Mouse (Mus musculus) CH12.LX (cell line): ENCODE results near the gene Samd11. TPM values are rescaled to one million over a fixed set of nuclear protein-coding genes. Genes with fewer than 3 reads are reported as not detected.
A peak's percentile ranks its signal among the peaks of the same experiment; 100 is the strongest.

Source experiments
- DNase-seq: peaks from one replicate; pipeline ENCODE4 v3.0.0-alpha.2; 2013; ENCODE audit errors: extremely low read depth
- H3K27ac ChIP-seq: 2 replicates; pipeline ENCODE4 v1.5.1; 2012; ENCODE audit warnings: low read depth, mild to moderate bottlenecking, control low read depth, moderate library complexity; ENCODE audit not compliant: insufficient read depth
- H3K27me3 ChIP-seq: replicated peaks from 2 replicates; pipeline ENCODE3; 2012; ENCODE audit warnings: inconsistent platforms
- H3K36me3 ChIP-seq, 2 experiments: replicated peaks in 1 of 2; 2 replicates each; pipeline versions ENCODE3 to v1.6.1; 2012; ENCODE audit warnings: inconsistent platforms in 1 of 2, low read length in 1 of 2, mild to moderate bottlenecking in 1 of 2, mixed read lengths in 1 of 2, moderate library complexity in 1 of 2; ENCODE audit not compliant: control insufficient read depth in 1 of 2, insufficient read depth in 1 of 2
- H3K4me1 ChIP-seq, 2 experiments: 2 replicates each; pipeline ENCODE4 v1.6.1; 2012; ENCODE audit warnings: inconsistent platforms in 1 of 2, moderate library complexity in 1 of 2; ENCODE audit not compliant: insufficient read depth in 2 of 2, control insufficient read depth in 1 of 2
- H3K4me2 ChIP-seq: 2 replicates; pipeline ENCODE4 v1.6.1; 2012; ENCODE audit warnings: low read depth, mild to moderate bottlenecking, control low read depth; ENCODE audit not compliant: poor library complexity, insufficient read depth, severe bottlenecking
- H3K4me3 ChIP-seq, 3 experiments: fragments of 150-350 bp in 1 of 3; sonication (generic) in 1 of 3; replicated peaks in 1 of 3; 2 replicates each; pipeline versions ENCODE3 to v1.5.1; 2011 to 2012; ENCODE audit warnings: low read depth in 2 of 3, low read length in 2 of 3, mild to moderate bottlenecking in 2 of 3, moderate library complexity in 2 of 3, control low read depth in 1 of 3, improper control_type of control experiment in 1 of 3, inconsistent platforms in 1 of 3, mixed read lengths in 1 of 3; ENCODE audit not compliant: poor library complexity in 1 of 3
- H3K79me2 ChIP-seq: replicated peaks from 2 replicates; pipeline ENCODE4 v1.6.1; 2012; ENCODE audit warnings: mild to moderate bottlenecking, moderate library complexity; ENCODE audit not compliant: control insufficient read depth, poor library complexity, insufficient read depth, severe bottlenecking; ENCODE audit errors: extremely low read depth
- H3K9ac ChIP-seq: 2 replicates; pipeline ENCODE4 v1.6.1; 2012; ENCODE audit warnings: low read depth, mild to moderate bottlenecking, control low read depth, moderate library complexity; ENCODE audit not compliant: insufficient read depth
- H3K9me3 ChIP-seq: replicated peaks from 2 replicates; pipeline ENCODE3; 2012; ENCODE audit warnings: low read length, inconsistent platforms, mixed read lengths
- CHD2 ChIP-seq: IDR thresholded peaks from 2 replicates; pipeline ENCODE4 v1.6.1; 2011; ENCODE audit warnings: low read length, improper control_type of control experiment
- E2F4 ChIP-seq: IDR thresholded peaks from 2 replicates; pipeline ENCODE4 v1.6.1; 2011; ENCODE audit warnings: low read depth, low read length, improper control_type of control experiment; ENCODE audit not compliant: insufficient replicate concordance
- HCFC1 ChIP-seq: IDR thresholded peaks from 2 replicates; pipeline ENCODE4 v1.6.1; 2012; ENCODE audit warnings: low read depth, mild to moderate bottlenecking, inconsistent platforms, low read length, improper control_type of control experiment
- IRF4 ChIP-seq: IDR thresholded peaks from 2 replicates; pipeline ENCODE4 v1.6.1; 2014; ENCODE audit warnings: low read depth, mild to moderate bottlenecking, inconsistent platforms, low read length, improper control_type of control experiment
- JUND ChIP-seq: conservative IDR thresholded peaks from 2 replicates; pipeline ENCODE4 v1.6.1; 2011; ENCODE audit warnings: low read depth, low read length, improper control_type of control experiment
- MAFK ChIP-seq: IDR thresholded peaks from 2 replicates; pipeline ENCODE4 v1.6.1; 2011; ENCODE audit warnings: low read length, improper control_type of control experiment; ENCODE audit not compliant: insufficient replicate concordance
- RAD21 ChIP-seq: IDR thresholded peaks from 2 replicates; pipeline ENCODE4 v1.6.1; 2011; ENCODE audit warnings: low read depth, mild to moderate bottlenecking, low read length, improper control_type of control experiment, moderate library complexity
- RCOR1 ChIP-seq: conservative IDR thresholded peaks from 2 replicates; pipeline ENCODE4 v1.6.1; 2012; ENCODE audit warnings: low read depth, mild to moderate bottlenecking, inconsistent platforms, low read length, improper control_type of control experiment
- SMC3 ChIP-seq: IDR thresholded peaks from 2 replicates; pipeline ENCODE4 v1.6.1; 2011; ENCODE audit warnings: low read depth, low read length, improper control_type of control experiment
- TBP ChIP-seq: conservative IDR thresholded peaks from 2 replicates; pipeline ENCODE4 v1.6.1; 2011; ENCODE audit warnings: low read depth, low read length, improper control_type of control experiment
- TCF12 ChIP-seq: IDR thresholded peaks from 2 replicates; pipeline ENCODE4 v1.6.1; 2014; ENCODE audit warnings: low read depth, mild to moderate bottlenecking, inconsistent platforms, low read length, improper control_type of control experiment
- UBTF ChIP-seq: IDR thresholded peaks from 2 replicates; pipeline ENCODE4 v1.6.1; 2012; ENCODE audit warnings: low read depth, mild to moderate bottlenecking, inconsistent platforms, low read length, improper control_type of control experiment, moderate library complexity
- USF2 ChIP-seq: conservative IDR thresholded peaks from 2 replicates; pipeline ENCODE4 v1.6.1; 2011; ENCODE audit warnings: low read depth, low read length, improper control_type of control experiment
- ZKSCAN1 ChIP-seq: IDR thresholded peaks from 2 replicates; pipeline ENCODE4 v1.6.1; 2012; ENCODE audit warnings: low read depth, inconsistent platforms, low read length, improper control_type of control experiment, borderline replicate concordance
- dilution Hi-C: fragments of 300-500 bp; cut with MboI; formaldehyde crosslinking; loops from 2 replicates; pipeline ENCODE4 v1.14.3; 2020; ENCODE audit warnings: low sequenced_read_pairs; ENCODE audit not compliant: extremely low pct_unique_long_range_greater_than_20kb, extremely low pct_ligation_motif_present
- in situ Hi-C: fragments of 300-500 bp; cut with MboI; formaldehyde crosslinking; loops from 3 replicates; pipeline ENCODE4 v1.14.3; 2019; ENCODE audit warnings: low sequenced_read_pairs, low pct_ligation_motif_present, low pct_unique_long_range_greater_than_20kb, mixed read lengths
- polyA plus RNA-seq: library from polyadenylated mRNA; unstranded; fragments of >175 nt; gene quantifications from 2 replicates; pipeline ENCODE4 v1.2.1, GENCODE M21; 2012; ENCODE audit warnings: low read depth; ENCODE audit not compliant: insufficient read length
- total RNA-seq, 2 experiments: library from RNA; depleted of rRNA; stranded (reverse); fragments of 300-350 nt in 1 of 2; fragments of >200 nt in 1 of 2; gene quantifications; 2 replicates each; pipeline ENCODE4 v1.2.3; 2012 to 2014

The Samd11 gene
- total RNA-seq (2012; rRNA removed) (3.5 and 4.1 TPM in 2 replicates), total RNA-seq (2014; rRNA removed) (not detected in 2 replicates), polyA plus RNA-seq (0.18 and 0.47 TPM in 2 replicates)

- H3K79me2 ChIP-seq: no peaks in the 10 kb centered on the region
- H3K27me3 ChIP-seq: no peaks in the 10 kb centered on the region
- in situ Hi-C loops: no loop called here
- no peak within 1 kb of the TSS for H3K9ac ChIP-seq
- H3K9me3 ChIP-seq: no peaks in the 10 kb centered on the region
- DNase-seq: no peak
- dilution Hi-C loops: no loop called here
- no peak within 1 kb of the TSS for H3K4me3 ChIP-seq
- no peak within 1 kb of the TSS for H3K27ac ChIP-seq
- H3K4me1 ChIP-seq: peaks cover 0 to 4% of the 10 kb centered on the region in 2 experiments; a peak in 1 of 4 replicates
- H3K36me3 ChIP-seq: peaks cover 0 to 17% of the 10 kb centered on the region in 2 experiments
- no peak within 1 kb of the TSS for H3K4me2 ChIP-seq
- TF ChIP-seq MAFK (peak; percentile 88), IRF4 (no peak)
Measured at GRCm38 (mm10) chr4:156255078-156255839, at the start of gene Samd11. TSS of gene Samd11 (minus strand) at chr4:156255657.

DNA sequence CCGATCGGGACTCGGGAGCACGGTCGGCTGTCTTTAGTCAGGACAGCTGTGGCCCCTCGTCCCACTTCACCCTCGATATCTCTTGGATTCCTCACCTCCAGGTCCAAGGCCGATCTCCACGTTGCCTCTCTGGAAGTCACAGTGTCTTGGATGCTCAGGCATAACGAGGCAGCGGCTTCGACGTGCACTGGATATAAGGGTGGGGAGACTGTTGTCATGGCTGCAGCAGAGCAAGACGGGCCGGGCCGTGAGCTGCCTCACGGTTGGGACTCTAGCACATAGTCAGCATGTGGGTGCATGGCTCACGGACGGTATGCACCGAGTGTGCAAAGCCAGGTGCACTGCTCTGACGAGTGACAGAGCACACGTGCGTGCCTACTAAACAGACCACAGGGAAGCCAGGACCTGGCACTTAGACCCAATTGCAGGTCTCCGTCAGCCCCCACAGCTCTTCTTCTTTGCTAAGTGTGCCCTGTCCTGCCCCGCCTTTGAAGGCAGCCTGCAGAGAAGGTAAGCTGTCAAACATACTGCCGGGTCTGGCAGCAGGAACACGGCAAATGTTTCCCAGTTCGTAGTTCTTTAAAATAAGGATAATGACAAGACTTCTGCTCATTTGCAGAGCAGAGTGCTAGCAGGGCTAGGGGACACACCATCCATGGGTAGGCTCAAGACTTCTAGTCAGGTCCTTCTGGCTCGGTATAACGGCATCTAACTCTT is 938 bp downstream of the Samd11 start:
- Histone ChIP-seq H3K4me1 (peaks cover 0 to 4% of the 10 kb centered on the region in 2 experiments; a peak in 1 of 4 replicates), H3K4me3 (no peak overlapping the region), H3K9me3 (no peaks in the 10 kb centered on the region), H3K4me2 (no peak overlapping the region), H3K27ac (no peak overlapping the region), H3K79me2 (no peaks in the 10 kb centered on the region), H3K9ac (no peak overlapping the region), H3K36me3 (peaks cover 3 to 25% of the 10 kb centered on the region in 2 experiments), H3K27me3 (no peaks in the 10 kb centered on the region)
- TF ChIP-seq ZKSCAN1: no peak
- TF ChIP-seq TCF12: no peak
- no peak for TF ChIP-seq RAD21
- TF ChIP-seq UBTF: no peak
- in situ Hi-C loops (no loop called here), dilution Hi-C loops (no loop called here)
- DNase-seq: no peak

DNA sequence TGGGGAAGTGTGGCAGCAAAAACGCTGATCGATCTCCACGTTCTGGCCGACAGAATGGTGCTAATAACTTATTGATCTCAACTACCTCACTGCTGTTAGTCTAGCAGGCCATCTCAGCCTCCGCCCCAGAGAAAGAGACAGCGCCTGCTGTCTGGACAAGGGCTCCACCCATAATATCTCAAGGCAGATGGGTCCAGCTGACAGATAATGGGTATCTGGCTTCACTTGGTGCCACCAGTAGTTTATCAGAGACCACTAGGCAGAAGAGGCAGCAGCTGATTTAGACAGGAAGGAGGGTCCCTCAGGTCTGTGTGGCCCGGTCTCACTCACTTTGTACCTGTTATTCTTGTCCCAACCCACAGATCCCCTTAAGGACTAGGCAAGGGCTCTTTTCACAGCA is 2.4 kb downstream of the Samd11 start:
- dilution Hi-C loops (no loop called here), in situ Hi-C loops (no loop called here)
- Histone ChIP-seq H3K4me3 (no peak overlapping the region), H3K79me2 (no peaks in the 10 kb centered on the region), H3K4me2 (no peak overlapping the region), H3K9me3 (no peaks in the 10 kb centered on the region), H3K36me3 (peaks cover 17 to 39% of the 10 kb centered on the region in 2 experiments), H3K27ac (no peak overlapping the region), H3K9ac (no peak overlapping the region), H3K27me3 (no peaks in the 10 kb centered on the region), H3K4me1 (peaks cover 0 to 4% of the 10 kb centered on the region in 2 experiments; a peak in 1 of 4 replicates)
- TF ChIP-seq E2F4: no peak
- no peak for TF ChIP-seq CHD2
- TF ChIP-seq TBP: no peak
- TF ChIP-seq RCOR1: no peak
- TF ChIP-seq RAD21: no peak
- TF ChIP-seq JUND: no peak
- TF ChIP-seq IRF4: no peak
- no peak for TF ChIP-seq USF2
- TF ChIP-seq HCFC1: no peak
- no peak for TF ChIP-seq SMC3
- no peak for DNase-seq
